Mouse (Mus musculus): Measurements from ENCODE around the gene Rbm47.

Rbm47 gene

GRCm38 (mm10) chr5:66124089-66124400 is 48.9 kb downstream of the Rbm47 start:
- no peak for DNase-seq

- no peak for DNase-seq
These were observed 49.4 kb downstream of the Rbm47 start for GRCm38 (mm10) chr5:66123295-66124088.

- DNase-seq = no peak
These were observed 51.7 kb downstream of the Rbm47 start for GRCm38 (mm10) chr5:66121255-66121654.

GRCm38 (mm10) chr5:66114751-66115150 is 58.2 kb downstream of the Rbm47 start:
- DNase-seq = no peak

- no peak for DNase-seq
These were observed 58.7 kb downstream of the Rbm47 start for GRCm38 (mm10) chr5:66114208-66114607.

- peak; percentile 20 for DNase-seq
These were observed 60.9 kb downstream of the Rbm47 start for GRCm38 (mm10) chr5:66112059-66112458.

- no peak for DNase-seq
These were observed 66.5 kb downstream of the Rbm47 start for GRCm38 (mm10) chr5:66106372-66106771.

GRCm38 (mm10) chr5:66105946-66106345 is 67.0 kb downstream of the Rbm47 start:
- DNase-seq = no peak

GRCm38 (mm10) chr5:66105366-66105765 is 67.6 kb downstream of the Rbm47 start:
- no peak for DNase-seq

- no peak for DNase-seq
These were observed 69.5 kb downstream of the Rbm47 start for GRCm38 (mm10) chr5:66103386-66103785.

GRCm38 (mm10) chr5:66102821-66103220 is 70.1 kb downstream of the Rbm47 start:
- no peak for DNase-seq

GRCm38 (mm10) chr5:66101577-66101976 is 71.3 kb downstream of the Rbm47 start:
- peak; percentile 20 for DNase-seq

- DNase-seq = no peak
These were observed 72.6 kb downstream of the Rbm47 start for GRCm38 (mm10) chr5:66100322-66100721.

- no peak for DNase-seq
These were observed 74.6 kb downstream of the Rbm47 start for GRCm38 (mm10) chr5:66098094-66098871.

- DNase-seq = no peak
These were observed 76.8 kb downstream of the Rbm47 start for GRCm38 (mm10) chr5:66096081-66096480.

- DNase-seq = no peak
These were observed 77.8 kb downstream of the Rbm47 start for GRCm38 (mm10) chr5:66095166-66095565.

GRCm38 (mm10) chr5:66090037-66090436 is 82.9 kb downstream of the Rbm47 start:
- no peak for DNase-seq

- no peak for DNase-seq
These were observed 83.3 kb downstream of the Rbm47 start for GRCm38 (mm10) chr5:66089600-66089999.

GRCm38 (mm10) chr5:66088902-66089295 is 84.0 kb downstream of the Rbm47 start:
- DNase-seq = no peak

GRCm38 (mm10) chr5:66088247-66088901 is 84.5 kb downstream of the Rbm47 start:
- no peak for DNase-seq

GRCm38 (mm10) chr5:66086952-66087351 is 86.0 kb downstream of the Rbm47 start:
- DNase-seq = no peak

GRCm38 (mm10) chr5:66086304-66086703 is 86.6 kb downstream of the Rbm47 start:
- no peak for DNase-seq

- DNase-seq = peak; percentile 67
These were observed 87.4 kb downstream of the Rbm47 start for GRCm38 (mm10) chr5:66085478-66085877.

GRCm38 (mm10) chr5:66084541-66084940 is 88.4 kb downstream of the Rbm47 start:
- no peak for DNase-seq
